Mouse (Mus musculus) cerebellum, adult 11-12 months (tissue): Measurements from ENCODE around the gene Acaca.
"Not testable (repeated sequence)": the region's sequence is repeated elsewhere in the genome, so short reads cannot be mapped to it uniquely, and the experiment has no call there.

Experiments used
- DNase-seq: peaks from one replicate; pipeline ENCODE4 v3.0.0; 2022

Gene Acaca

DNA sequence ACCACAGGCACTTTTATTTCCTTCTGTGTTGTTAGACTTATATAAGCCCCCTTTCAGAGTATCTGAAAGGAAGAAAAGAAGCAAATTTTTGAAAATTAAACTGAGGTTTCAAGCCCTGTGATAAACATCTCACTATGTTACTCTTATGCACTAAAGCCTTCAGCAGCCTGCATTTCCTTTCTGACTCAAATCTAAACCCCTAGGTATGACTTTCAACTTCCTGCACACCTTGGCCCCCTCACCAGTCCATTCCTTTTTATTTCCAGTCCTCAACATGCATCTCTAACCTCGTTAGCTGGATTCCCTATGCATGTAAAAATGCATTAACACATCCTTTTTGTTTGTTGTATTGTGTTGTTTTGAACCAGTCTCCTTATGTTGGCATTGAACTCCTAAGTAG is 123.0 kb downstream of the Acaca start:
- no peak for DNase-seq

DNA sequence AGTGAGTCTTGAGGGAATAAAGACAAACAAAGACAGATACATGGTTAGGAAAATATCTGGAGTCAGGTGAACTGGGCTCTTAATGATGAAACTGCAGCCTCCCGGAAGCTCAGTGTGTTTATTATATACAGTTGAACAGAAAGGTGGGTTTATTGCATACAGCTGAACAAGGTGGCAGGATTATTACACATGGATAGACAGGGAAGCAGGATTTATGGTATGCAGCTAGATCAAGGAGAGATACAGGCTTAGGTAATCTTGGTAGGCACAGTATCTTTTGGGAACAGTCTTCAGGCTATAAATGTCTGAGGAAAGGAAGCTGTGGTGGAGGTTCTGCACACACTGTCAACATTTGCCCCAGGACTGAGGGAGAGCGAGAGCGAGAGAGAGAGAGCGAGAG is 126.4 kb downstream of the Acaca start:
- no peak for DNase-seq

DNA sequence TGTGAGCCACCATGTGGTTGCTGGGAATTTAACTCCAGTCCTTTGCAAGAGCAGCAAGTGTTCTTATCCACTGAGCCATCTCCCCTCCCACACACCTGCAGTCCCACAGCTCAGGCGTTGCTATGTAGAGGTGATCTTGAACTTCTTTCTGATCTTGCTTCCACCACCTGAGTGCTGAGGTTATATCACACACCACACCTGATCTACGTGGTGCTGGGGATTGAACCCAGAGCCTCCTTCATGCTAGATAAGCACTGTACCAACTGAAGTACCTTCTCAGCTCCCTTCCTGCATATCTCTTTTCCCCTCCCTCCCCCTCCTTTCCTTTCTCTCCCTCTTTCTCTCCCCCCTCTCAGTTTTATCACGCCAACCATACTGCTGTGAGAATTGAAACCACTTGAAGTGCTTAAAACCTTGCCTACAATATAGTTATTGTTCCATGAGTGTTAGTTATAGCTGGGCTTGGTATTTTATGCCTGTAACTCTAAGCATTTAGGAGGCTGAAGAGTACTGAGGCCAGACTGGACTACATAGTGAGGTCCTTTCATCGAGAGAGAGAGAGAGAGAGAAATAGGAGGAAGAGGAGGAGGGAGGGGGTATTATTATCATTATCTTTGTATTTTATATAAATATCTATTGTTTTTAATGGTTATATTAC is 128.7 kb downstream of the Acaca start:
- no peak for DNase-seq

DNA sequence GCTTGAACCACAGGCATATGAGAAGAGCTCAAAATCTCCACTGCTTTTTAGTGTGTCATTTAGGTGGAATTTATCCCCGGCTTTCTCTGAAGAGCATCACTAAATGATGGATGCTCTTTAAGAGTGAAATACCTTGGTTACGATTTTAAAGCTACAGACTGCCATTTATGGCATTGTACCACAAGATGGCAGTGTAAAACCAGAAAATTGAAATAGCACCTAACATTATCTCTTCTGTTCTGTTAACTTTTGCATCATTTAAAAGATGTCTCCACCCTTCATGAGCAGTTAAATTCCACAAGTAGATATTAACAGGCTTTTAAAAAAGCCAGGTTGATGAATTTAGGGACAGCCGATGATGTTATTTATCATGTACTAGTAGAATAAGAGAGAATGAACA is 135.0 kb downstream of the Acaca start:
- no peak for DNase-seq

DNA sequence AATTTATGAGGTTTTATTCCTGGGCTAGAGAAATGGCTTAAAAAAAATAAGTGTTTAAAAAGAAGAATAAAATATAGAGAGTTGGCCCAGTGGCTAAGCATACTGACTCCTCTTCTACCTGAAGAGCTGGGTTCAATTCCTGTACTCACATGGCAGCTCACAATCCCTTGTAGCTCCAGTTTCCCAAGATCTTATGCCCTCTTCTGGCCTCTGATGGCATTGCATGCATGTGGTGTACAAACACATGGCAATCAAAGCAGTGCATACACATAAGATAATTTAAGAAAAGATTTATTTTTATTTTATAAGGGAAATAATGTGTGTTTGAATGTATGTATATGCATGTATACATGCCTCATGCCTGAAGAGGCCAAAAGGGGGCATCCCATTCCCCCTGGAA is 138.6 kb downstream of the Acaca start:
- DNase-seq: no peak

DNA sequence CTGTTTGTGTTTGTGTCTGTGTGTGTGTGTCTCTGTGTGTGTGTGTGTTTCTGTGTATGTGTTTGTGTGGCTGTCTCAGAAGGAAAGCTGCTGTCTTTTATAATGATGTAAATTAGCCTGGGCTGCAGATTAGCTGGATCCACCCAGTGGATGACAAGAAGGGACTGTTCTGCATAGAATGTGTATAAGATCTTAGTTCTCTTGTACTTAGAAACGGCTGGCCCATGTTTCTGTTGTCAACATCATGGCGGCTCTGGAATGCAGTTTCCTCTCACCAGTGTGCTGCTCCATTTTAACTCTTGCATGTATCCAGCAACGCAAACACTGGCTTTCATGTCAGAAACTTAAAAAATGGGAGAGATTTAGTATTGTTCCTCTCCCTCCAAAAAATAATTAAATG is 141.0 kb downstream of the Acaca start:
- DNase-seq: no peak

DNA sequence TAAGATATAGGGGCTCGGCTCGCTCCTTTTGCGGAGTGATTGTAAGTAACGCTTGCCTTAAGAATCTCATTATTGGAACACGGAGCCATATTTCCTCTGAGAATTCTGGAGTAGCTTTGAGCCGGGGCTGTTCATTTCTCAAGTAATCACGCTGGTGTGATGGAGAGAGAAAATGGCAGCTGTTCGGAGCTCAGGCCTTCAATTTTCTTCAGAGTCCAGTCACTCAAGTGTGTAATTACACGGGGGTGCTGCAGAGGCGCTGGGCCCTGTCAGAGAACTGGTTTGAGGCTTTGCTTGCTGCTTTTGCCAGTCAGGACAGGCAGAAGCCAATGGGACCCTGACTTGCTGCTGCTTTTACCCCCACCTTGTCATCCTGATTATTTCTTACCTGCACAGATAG is 142.5 kb downstream of the Acaca start:
- DNase-seq: no peak

DNA sequence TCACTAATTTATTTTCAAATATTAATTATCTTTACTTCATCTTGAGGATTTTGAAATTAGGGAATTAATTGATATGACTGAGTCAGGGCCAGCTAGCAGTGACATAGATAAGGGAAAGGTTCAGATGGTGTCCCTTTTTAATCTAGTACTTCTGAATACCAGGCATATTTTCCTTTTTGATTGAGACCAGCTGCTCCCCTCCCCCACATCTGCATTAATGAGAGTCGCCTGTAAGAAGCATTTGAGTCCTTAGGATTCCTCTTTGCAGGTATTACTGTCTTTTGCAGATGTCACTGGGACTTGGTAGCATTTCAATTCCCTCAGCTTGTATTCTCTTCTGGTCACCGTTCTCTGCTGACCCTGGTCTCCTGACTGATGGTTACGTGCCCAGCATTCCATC is 143.1 kb downstream of the Acaca start:
- DNase-seq: no peak

DNA sequence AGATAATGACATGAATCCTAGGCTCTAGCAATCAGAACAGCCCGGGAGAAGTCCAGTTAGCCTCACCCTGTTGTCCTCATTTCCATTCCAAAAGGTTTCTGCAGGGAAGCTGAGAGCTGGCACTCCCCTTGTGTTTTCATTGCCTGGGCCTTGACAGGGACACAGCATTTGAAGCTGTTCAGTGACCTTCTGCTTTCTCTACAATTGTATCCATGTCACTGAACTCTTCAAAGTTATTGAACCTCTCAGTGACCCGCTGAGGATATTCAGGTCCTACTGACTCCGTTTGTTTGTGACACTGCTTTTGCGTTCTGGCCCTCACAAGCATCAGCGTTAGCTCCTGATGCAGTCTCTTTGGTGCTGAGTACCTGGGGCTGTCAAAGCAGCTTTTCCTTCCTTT is 147.5 kb downstream of the Acaca start:
- DNase-seq: no peak

DNA sequence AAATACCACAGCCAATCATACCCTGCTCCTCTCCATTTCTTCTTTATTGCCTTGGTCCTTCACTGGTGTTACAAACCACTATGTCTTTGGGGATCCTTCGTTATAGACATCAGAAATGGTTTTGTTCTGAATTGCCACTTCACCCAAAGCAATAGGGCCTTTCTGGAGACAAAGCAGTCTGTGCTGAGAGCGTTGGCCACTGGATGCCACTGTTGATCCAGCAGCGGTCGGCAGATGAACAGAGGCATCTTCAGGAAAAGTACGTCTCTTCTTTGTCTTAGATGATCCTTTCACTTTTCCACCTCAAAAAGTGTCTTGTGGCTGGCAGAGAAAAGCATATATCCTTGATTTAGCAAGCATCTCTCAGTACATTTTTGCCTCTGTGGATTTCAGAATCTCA is 151.8 kb downstream of the Acaca start:
- DNase-seq: no peak

DNA sequence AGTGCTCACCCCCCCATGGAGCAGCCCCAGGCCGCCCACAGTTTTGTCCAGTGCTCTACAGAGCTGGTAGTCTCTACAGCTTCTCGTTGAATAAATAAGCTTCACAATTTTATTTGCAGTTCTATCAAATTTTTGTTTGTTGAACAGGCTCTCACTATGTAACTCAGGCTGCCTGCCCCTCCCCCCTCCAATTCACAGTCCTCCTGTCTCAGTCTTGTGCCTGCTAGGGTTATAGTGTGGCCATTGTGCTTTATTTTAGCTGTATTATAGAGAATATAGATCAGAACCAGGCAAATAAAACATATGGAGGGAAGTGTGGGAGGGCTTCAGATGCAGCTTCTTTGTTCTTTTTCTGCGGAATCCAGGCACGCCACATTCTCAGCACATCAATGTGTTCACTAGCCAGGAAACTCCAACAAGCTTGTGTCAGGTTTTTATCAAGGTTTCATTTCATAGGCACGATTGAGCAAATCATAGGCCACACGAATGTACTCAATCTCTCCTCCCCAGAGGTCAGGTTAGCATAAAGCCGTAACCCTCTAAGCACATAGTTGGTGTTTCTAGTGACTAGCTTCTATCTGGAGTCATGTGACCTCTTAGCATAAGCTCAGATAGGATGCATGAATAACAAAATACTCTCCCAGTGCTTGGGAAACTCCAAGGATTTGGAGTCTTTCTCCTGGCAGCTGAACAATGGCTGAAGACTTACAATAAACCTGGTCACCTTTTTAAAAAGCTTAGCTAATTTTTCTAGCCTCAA is 153.7 kb downstream of the Acaca start:
- no peak for DNase-seq

DNA sequence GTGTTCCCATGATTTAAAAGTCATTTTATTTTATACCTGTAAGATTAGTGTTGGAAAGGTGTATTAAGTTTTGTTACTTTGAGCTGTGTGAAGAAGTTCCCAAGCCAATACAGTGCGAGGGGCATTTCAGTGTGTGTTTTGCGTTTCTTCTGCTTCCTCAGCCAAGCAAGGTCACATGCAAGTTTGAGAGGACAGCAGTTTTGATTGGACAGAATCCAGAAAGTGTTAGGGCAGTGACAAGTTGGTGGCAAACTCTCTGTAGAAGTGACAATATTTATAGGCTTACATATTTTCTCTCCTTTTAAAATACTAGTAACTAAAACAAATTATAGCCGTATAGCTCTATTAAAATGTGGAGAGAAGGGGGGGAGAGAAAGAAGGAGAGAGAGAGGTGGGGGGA is 161.3 kb downstream of the Acaca start:
- DNase-seq: no peak

DNA sequence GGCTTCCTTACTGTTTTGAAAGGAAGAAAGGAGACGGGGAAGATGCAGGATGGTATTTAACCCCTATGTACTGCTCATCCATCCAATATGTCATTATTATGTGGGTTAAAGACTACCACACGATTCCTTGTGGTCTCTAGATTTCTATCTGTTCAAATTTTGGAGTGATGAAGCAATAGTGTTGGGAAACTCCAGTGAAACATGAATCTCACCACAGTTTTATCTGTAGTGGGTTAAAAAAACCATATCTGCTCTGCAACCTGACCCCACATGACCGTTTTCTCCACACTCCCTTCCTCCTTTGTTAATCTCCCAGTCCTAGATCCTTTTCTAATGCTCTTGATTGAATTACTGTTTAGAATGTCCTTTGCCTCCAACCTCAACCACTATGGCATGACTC is 163.1 kb downstream of the Acaca start:
- DNase-seq: no peak

DNA sequence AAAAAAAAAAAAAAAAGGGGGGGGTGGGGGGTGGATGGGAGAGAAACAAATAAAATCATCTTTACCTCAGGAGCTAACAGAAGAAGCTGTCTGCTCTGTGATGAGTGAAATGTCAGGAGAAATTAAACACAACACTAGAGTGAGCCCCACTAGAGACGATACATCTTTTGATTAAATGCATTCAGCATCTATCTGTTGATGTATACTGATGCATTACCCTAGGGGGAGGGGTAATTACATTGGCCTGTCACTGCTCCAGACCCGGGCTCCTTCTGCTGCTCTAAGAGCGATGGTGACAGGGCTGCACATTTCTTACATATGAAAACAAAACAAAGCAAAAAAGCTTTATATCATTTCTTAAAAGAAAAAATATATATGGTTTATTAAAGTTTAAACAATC is 163.8 kb downstream of the Acaca start:
- DNase-seq: no peak

DNA sequence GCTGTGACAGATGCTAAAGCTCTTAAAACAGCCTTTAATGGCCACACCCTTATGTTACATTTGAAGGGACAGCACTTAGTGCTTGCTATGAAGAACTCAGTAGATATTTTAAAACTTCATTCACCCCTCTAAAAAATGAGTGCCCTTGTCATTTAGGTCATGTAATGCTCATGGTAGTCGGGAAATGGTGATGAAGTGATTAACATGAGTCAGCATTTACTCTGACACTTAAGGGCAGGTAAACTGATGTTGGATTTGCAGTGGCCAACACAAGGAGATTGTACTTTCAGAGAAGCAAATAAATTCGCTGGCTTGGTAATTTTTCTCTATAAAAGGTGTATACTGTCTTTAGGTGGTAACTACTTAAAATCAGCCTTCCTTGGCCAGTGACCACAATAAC is 166.9 kb downstream of the Acaca start:
- DNase-seq: no peak

DNA sequence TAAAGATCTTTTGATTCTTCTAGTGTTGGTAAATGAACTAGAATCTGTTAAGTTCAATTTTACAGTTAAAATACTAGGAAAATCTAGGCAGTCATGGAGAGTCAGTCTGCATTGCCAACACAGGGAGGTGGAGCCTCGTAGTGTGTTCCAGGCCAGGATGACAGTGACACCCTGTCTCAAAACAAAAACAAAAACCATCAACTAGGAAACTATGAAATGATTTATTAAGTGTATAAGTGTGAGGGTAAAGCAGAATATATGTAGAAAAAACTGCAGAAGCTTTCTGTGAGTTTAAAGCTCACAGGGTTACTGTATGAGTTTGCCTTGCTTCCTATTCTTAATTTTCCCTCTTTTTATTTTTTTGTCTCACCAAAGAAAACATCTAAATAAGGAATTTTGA is 176.0 kb downstream of the Acaca start:
- DNase-seq: no peak

DNA sequence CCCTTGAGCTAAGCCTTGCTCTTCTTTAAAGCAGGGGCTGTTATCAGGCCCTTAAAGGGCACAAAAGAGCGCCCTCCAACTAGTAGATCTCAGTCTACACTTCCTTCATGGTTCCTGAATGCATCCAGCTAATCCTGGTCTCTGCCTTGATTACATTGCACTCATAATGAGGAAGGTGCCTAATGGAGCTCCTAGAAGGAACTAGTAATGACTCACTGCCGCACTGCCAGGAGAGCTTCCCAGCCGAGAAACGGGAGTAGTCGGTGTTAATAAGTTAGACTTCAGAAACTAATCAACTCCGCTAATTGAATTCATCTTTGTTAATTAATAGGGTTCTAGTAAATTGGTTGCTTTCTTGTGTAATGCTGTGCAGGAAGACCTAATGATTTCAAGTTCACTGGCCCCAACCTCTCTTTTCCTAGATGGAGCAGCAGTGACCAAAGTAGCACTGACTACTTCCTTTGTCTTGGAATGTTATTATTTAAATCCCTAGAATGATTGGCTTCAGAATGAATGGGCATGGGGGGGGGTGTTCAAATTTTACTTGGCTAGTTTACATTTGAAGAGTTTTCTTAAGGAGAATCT is 176.8 kb downstream of the Acaca start:
- DNase-seq: no peak

DNA sequence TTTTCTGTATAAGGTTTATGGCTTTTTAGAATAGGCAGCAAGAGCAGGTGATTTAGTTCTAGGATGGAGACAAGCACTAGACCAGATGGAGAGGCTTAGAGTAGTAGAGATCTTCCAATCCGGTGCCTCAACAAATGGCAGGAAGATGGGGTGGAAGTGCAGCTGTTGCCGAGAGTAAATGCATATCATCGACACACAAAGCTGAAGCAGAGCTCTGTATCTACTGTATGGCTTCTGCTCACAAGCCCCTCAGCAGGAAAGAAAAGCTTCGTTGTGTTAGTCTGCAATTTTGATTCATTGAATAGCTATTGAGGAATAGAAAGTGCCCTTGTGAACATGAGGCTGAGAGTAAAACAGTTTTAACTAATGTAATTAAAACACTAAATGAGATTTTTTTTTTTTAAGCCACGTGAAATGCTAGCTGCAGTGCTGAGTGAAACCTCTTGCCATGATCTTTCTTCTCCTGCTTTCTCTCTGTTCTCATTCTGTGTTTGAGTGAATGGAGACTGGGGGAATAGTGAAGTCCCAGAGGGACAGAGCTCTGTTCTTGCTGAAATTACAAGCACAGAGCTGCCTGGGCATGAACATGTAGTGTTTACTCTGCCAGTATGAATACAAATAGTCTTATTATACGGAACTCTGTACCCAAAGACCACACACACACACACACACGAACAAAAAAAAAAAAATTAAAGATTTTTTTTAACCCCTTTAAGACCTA is 194.7 kb downstream of the Acaca start:
- no peak for DNase-seq

DNA sequence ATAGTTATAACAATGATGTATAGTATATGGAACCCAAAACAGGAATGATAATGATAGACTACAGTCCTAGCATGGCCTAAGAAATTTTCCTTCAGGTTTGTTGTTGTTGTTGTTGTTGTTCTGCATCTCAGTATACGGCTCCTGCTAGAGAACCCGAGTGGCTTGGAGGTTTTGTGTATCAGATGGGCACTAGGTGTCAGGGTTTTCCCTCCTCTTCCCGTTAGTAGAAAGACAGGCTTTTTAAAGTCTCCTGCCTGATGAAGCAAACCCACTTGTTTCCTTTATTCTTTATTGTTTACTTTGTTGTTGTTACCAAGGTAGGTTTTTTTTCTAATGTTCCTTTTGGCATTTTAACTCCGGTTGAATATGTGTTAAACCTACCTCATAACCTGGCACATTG is 197.6 kb downstream of the Acaca start:
- no peak for DNase-seq

DNA sequence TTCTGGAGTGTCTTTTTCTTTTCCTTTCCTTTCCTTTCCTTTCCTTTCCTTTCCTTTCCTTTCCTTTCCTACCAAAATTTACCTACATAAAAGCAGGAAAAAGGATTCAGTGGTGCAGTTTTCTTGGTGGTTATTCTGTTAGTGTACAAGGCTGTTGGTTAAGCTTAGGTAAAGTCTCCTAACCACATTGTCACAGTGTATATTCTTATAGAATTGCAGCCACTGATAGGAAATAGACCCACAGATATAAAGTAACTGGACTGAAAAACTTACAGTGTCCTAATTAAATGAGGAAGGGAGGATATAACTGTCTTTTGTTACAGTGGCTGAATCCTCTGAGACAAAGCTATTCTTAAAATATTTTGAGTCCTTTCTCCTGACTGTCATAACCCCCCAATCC is 202.9 kb downstream of the Acaca start:
- no peak for DNase-seq

DNA sequence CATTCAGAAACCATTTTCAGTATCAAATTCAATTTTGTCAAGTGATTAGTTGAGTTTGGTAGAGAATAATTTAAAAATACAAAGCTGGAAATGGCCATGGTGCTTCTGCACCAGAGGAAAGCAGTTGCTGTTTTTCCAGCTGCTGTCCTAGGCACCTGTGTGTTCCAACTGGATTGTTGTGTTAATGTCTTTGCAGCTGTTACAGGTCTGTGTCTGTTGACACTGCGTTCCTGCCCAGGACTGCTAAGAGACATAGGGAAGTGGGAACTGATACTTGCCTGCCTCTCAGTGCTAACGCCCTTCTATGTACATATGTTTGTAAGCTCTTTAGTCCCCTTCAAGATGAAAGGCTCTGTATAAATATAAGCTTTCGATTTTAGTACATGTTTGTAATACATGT is 203.4 kb downstream of the Acaca start:
- no peak for DNase-seq

DNA sequence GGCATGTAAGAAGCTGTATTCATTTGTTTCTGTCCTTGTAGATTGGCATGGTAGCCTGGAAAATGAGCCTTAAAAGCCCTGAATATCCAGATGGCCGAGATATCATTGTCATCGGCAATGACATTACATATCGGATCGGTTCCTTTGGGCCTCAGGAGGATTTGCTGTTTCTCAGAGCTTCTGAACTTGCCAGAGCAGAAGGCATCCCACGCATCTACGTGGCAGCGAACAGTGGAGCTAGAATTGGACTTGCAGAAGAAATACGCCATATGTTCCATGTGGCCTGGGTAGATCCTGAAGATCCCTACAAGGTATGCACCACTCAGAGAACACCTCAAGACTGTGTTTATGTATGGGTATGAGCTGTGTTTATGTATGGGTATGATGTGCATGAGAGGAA is 208.8 kb downstream of the Acaca start:
- DNase-seq: not testable (repeated sequence)

DNA sequence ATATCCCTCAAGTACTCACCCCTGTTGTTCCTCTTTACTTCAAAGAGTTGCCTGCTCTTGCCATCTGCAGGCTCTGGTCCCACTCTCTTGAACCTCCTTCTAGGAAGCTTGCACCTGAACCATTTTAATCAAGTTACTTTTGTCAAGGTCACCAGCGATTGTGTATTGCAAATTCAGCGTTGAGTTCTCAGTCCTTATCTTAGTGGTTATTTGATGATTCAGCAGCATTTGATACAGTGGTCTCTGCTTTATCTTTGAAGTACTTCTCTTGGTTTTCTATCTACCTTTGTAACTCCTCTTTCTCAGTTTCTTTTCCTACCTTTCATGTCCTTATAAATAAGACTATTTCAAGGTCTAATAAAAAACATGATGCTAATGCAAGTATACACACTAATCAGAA is 211.2 kb downstream of the Acaca start:
- DNase-seq: no peak
